Mouse (Mus musculus) megakaryocyte, embryonic 14.5 days (primary cell): ENCODE data around the gene Siglec1. TPM values are rescaled to one million over a fixed set of nuclear protein-coding genes. Genes with fewer than 3 reads are reported as not detected.
A peak's percentile ranks its signal among the peaks of the same experiment; 100 is the strongest.

ENCODE experiments used
- H3K27me3 ChIP-seq: replicated peaks from 2 replicates; pipeline ENCODE3; 2012; ENCODE audit warnings: inconsistent platforms
- H3K36me3 ChIP-seq: replicated peaks from 2 replicates; pipeline ENCODE3; 2012; ENCODE audit warnings: low read length, inconsistent platforms, mixed read lengths
- H3K4me1 ChIP-seq: 2 replicates; pipeline ENCODE4 v1.6.1; 2012; ENCODE audit warnings: inconsistent platforms
- H3K4me3 ChIP-seq: replicated peaks from 2 replicates; pipeline ENCODE3; 2012; ENCODE audit warnings: moderate library complexity, mild to moderate bottlenecking, inconsistent platforms
- H3K9me3 ChIP-seq: 2 replicates; pipeline ENCODE4 v1.6.1; 2012; ENCODE audit warnings: inconsistent platforms
- FLI1 ChIP-seq: IDR thresholded peaks from 2 replicates; pipeline ENCODE4 v1.6.1; 2012; ENCODE audit warnings: low read length, inconsistent platforms, mixed read lengths
- GATA1 ChIP-seq: IDR thresholded peaks from 3 replicates; pipeline ENCODE4 v1.6.1; 2012; ENCODE audit warnings: mixed read lengths, low read length, inconsistent platforms, borderline replicate concordance
- polyA plus RNA-seq: library from polyadenylated mRNA; stranded (reverse); fragments of >175 nt; gene quantifications from 2 replicates; pipeline ENCODE4 v1.2.3, GENCODE M21; 2012; ENCODE audit warnings: low replicate concordance; ENCODE audit not compliant: insufficient read depth

Gene Siglec1
- polyA plus RNA-seq, 1 experiment, result 11.8 TPM

DNA sequence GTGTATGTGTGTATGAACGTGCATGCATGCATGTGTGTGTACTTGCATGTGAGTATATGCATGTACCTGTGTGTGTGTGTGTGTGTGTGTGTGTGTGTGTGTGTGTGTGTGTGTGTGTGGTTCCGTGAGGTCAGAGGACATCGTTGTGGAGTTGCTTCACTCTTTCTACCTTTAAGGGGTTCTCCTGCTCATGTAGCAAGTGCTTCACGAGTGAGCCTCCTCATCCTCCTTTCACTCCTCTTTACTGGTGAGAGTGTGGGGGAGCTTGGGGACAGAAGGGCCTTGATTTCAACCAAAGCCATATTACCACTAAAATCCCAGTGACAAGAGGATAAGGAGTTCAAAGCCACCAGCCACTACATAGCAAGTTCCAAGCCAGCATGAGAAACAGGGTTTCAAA, 10.5 kb upstream of the Siglec1 start:
- peaks cover 3% of the 10 kb centered on the region for H3K27me3 ChIP-seq
- H3K9me3 ChIP-seq, result no peaks in the 10 kb centered on the region
- H3K4me1 ChIP-seq, result peaks cover 53% of the 10 kb centered on the region
- TF ChIP-seq GATA1 (no peak), FLI1 (no peak)
- no peaks in the 10 kb centered on the region for H3K36me3 ChIP-seq
- H3K4me3 ChIP-seq, result peak overlapping the region; percentile 79

DNA sequence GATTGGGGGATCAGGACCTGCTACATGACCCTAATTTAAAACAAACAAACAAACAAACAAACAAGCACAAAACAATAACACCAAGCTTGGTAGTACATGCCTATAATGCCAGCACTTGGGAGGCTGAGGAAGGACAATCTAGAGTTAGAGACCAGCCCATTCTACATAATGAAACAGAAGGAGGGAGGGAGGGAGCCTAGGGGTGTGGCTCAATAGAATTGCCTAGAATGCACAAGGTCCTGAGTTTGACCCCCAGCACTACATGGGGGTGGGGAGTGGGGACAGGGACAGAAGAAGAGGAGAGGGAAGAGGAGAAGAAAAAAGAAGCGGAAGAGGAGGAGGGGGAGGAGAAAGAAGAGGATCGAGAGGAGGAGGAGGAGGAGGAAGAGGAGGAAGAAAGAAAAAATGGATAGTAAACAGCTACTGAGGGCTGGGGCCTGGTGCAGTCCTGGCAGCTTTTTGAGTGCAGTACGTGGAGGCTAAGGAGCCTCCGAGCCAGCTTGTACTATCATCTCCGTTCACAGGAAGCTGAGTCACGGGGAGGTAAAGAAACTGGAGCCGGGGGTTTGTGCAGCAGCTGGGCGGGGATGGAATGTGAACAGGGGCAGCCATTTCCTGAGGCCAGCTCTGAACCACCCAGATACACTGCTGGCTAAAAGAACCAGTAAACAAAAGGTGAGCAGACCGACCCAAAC, 9.7 kb upstream of the Siglec1 start:
- TF ChIP-seq GATA1, result no peak
- TF ChIP-seq FLI1, result no peak
- H3K9me3 ChIP-seq, result no peaks in the 10 kb centered on the region
- H3K36me3 ChIP-seq, result no peaks in the 10 kb centered on the region
- peaks cover 60% of the 10 kb centered on the region for H3K4me1 ChIP-seq
- H3K27me3 ChIP-seq, result peaks cover 1% of the 10 kb centered on the region
- H3K4me3 ChIP-seq, result peak overlapping the region; percentile 87

DNA sequence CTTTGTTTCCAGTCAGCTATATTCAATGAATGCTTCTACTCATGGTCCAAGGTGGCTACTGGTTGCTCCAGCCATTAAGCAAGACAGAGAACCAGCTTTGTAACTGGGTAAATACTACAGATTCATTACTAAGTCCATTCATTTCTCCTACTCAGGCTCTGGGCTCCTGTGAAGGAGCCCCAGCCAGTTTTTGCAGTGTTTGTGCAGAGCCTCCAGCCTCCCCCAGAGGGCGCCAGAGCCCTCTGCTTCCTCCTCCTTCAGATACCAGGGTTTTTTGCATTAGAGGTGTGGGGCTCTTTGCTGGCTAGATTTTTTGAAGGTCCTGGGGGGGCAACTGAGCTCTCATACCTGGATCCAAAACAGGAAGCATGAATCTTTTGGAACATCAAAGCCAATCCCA, 8.3 kb upstream of the Siglec1 start:
- peaks cover 74% of the 10 kb centered on the region for H3K4me1 ChIP-seq
- H3K4me3 ChIP-seq, result no peak overlapping the region
- no peaks in the 10 kb centered on the region for H3K36me3 ChIP-seq
- H3K9me3 ChIP-seq, result no peaks in the 10 kb centered on the region
- peaks cover 1% of the 10 kb centered on the region for H3K27me3 ChIP-seq
- TF ChIP-seq GATA1 (no peak), FLI1 (no peak)

DNA sequence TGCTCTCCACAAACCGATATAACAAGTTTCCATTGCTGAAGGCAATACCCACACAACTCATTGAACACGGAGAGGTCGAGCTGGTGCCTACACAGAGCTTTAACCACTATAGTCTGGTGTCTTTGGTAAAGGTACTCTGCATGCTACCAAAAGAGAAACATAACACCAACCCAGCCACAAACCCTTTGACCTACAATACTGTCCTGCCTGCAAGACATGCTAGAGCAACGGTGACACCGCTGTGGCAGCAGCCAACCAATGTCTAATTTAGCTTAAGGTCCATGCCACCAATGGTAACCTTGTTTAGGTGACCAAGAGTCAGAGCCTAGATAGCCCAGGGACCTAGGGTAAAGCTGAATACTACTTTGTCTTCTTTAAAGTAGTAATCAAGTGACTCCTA, 7.0 kb upstream of the Siglec1 start:
- H3K9me3 ChIP-seq, result no peaks in the 10 kb centered on the region
- no peak overlapping the region for H3K4me3 ChIP-seq
- H3K4me1 ChIP-seq, result peaks cover 83% of the 10 kb centered on the region
- TF ChIP-seq FLI1 (no peak), GATA1 (no peak)
- peaks cover 1% of the 10 kb centered on the region for H3K27me3 ChIP-seq
- no peaks in the 10 kb centered on the region for H3K36me3 ChIP-seq

DNA sequence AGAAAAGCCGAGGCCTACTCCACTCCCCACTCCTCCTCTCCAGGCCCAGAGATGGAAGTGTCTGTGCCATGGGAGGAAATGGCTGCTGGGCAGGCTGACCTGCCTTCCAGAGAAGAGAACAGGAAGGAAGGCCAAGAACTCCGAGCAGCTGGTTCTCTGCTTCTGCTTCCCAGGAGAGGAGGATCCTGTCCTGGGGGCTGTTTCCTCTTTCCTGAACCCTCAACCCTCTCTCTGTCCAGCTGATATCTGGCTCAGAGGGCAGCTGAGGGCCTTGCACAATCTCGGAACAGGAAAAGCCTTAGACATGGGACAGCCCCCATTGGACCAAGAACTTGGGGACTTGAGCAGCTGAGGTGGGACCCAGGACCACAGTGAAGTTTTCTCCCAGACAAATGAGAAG, 4.3 kb upstream of the Siglec1 start:
- Histone ChIP-seq H3K4me1 (peaks cover 80% of the 10 kb centered on the region), H3K4me3 (no peak overlapping the region), H3K36me3 (no peaks in the 10 kb centered on the region), H3K9me3 (no peaks in the 10 kb centered on the region), H3K27me3 (peaks cover 15% of the 10 kb centered on the region)
- no peak for TF ChIP-seq GATA1
- no peak for TF ChIP-seq FLI1

DNA sequence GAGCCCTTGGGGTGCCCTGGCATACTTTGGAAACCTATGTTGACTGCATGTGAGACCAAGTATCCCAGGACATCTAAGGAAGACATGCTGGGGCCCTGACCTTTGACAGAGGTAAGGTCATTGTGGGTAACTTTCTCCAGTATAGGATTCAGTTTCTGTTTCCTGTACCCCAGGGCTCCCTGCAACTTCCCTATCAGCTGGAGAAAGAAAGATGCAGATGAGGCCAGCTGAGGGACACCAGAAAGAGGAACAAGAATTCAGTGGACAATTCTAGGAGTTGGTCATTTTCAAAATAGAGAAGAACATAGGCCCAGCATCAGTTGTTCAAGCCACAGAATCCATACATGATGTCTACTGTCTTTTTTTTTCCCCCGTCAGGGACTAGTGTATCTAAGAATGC, 3.1 kb upstream of the Siglec1 start:
- Histone ChIP-seq H3K27me3 (peaks cover 27% of the 10 kb centered on the region), H3K9me3 (no peaks in the 10 kb centered on the region), H3K4me3 (no peak overlapping the region), H3K4me1 (peaks cover 74% of the 10 kb centered on the region), H3K36me3 (no peaks in the 10 kb centered on the region)
- no peak for TF ChIP-seq FLI1
- TF ChIP-seq GATA1, result no peak

DNA sequence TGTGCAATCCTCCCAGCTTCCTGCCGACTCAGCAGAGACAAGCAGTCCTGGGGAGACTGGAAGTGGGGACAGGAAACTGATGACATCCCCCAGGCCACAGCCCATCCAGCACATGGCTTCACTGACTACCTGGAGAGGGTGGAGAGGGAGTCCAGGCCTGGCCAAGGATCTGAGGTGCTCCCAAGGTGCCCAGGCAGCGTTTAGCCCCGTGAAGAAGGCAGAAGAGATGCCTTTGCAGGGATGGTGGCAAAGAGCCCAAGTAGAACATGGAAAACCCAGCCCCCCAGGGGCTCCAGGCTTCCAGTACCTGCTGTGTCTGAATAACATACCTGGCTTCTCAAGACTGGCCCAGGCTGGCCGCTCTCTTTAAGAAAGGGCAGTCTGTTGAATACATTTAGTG, 2.0 kb upstream of the Siglec1 start:
- peaks cover 66% of the 10 kb centered on the region for H3K4me1 ChIP-seq
- H3K27me3 ChIP-seq, result peaks cover 37% of the 10 kb centered on the region
- no peak overlapping the region for H3K4me3 ChIP-seq
- H3K9me3 ChIP-seq, result no peaks in the 10 kb centered on the region
- H3K36me3 ChIP-seq, result no peaks in the 10 kb centered on the region
- no peak for TF ChIP-seq FLI1
- TF ChIP-seq GATA1, result no peak

DNA sequence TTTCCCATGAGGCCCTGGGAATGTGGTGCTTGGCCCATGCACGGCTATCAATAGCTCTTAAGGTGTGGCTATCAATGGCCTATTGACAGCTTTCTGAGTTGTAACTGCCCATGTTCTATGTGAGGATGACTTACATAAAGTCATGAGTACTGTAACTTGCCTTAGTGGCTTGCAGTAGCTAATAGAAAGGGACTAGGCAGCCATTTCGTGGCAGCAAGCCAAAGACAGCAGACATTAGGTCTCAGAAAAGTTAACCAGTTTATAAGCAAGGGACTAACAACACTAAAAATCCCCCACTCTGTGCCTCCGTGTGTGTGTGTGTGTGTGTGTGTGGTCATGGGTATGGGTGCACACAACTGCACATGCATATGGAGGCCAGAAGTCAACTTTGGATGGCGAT, 2.4 kb downstream of the Siglec1 start:
- no peaks in the 10 kb centered on the region for H3K36me3 ChIP-seq
- no peaks in the 10 kb centered on the region for H3K9me3 ChIP-seq
- H3K27me3 ChIP-seq, result peaks cover 77% of the 10 kb centered on the region
- H3K4me3 ChIP-seq, result no peak overlapping the region
- peaks cover 69% of the 10 kb centered on the region for H3K4me1 ChIP-seq
- TF ChIP-seq GATA1, result no peak
- TF ChIP-seq FLI1, result no peak

DNA sequence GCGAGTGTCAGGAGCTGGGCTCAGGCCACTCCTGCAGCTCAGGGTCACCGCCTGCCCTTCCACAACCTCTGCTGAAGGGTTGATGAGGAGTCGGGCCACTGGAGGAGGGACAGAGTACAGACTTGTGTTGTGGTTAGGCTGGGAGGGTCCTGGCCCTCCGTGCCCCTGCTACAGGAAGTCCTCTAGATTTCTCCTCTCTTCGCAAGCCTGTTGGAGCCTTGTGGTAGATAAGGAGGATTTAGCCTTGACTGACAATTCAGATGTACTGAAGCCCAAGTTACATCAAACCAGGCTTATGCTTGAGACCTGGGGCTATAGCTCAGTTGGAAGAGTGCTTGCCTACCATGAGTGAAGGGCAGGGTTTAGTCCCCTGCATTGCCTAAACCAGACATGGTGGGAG, 6.1 kb downstream of the Siglec1 start:
- H3K9me3 ChIP-seq, result peaks cover 9% of the 10 kb centered on the region; the same call in 1 of the 2 replicates
- H3K4me1 ChIP-seq, result peaks cover 71% of the 10 kb centered on the region
- H3K27me3 ChIP-seq, result peaks cover 91% of the 10 kb centered on the region
- TF ChIP-seq FLI1, result no peak
- TF ChIP-seq GATA1, result no peak; the same call in 2 of the 3 replicates
- H3K36me3 ChIP-seq, result peaks cover 3% of the 10 kb centered on the region
- peak overlapping the region; percentile 53 for H3K4me3 ChIP-seq

DNA sequence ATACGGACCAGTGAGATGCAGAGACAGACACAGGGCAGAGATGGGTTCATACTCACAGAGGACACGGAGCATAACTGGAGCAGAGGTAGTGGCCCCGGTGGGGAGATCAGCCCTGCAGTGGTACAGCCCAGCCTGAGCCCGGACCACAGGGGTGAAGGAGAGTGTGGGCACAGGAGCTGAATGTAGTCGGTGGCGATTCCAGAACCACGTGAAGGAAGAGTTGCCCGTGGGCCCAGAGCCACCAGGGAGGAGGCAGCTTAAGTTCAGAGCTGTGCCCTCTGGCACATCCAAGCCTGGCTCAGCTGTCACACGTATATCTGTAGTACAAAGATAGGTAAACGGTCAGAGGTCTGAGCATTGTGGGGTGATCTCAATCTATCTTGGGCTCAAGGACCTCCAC, 14.0 kb downstream of the Siglec1 start:
- TF ChIP-seq GATA1, result no peak
- no peak for TF ChIP-seq FLI1
- Histone ChIP-seq H3K4me1 (peaks cover 64% of the 10 kb centered on the region), H3K4me3 (no peak overlapping the region), H3K9me3 (peaks cover 5% of the 10 kb centered on the region; the same call in 1 of the 2 replicates), H3K27me3 (peaks cover 86% of the 10 kb centered on the region), H3K36me3 (peaks cover 17% of the 10 kb centered on the region)
